Mouse (Mus musculus): Measurements from ENCODE around the gene Slc1a7.

DNA sequence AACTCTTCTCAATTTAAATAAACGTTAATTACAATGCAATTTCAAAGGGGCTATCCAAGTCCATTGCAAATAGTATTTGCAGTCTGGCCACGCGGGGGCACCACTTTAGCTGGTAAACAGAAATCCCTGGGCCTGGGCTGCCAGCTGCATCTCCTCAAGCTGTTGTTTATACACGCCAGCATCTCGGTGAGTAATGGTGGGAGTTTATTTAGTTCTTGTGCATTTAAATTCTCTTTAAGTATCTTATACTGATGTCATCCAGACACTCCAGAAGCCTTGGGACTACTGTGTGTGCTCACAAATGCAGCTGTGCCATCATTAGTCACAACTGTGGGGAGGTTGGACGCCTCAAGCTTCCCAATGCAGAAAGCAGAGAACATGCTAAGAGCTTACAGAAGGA lies 30.8 kb upstream of the Slc1a7 start:
- TF ChIP-seq CHD2 (IDR thresholded peaks at IDR 0.05; ENCODE audit: low read depth, low read length) (no peak), ZC3H11A (IDR thresholded peaks at IDR 0.05; ENCODE audit: borderline replicate concordance, low read depth, low read length) (no peak), MAFK (IDR thresholded peaks at IDR 0.05; ENCODE audit: insufficient read depth, low read depth, low read length) (no peak), HCFC1 (IDR thresholded peaks at IDR 0.05; ENCODE audit: borderline replicate concordance, insufficient read depth, low read length) (no peak)
